ENCODE assay signal across 14 mouse cellular contexts in the genomic region with DNA sequence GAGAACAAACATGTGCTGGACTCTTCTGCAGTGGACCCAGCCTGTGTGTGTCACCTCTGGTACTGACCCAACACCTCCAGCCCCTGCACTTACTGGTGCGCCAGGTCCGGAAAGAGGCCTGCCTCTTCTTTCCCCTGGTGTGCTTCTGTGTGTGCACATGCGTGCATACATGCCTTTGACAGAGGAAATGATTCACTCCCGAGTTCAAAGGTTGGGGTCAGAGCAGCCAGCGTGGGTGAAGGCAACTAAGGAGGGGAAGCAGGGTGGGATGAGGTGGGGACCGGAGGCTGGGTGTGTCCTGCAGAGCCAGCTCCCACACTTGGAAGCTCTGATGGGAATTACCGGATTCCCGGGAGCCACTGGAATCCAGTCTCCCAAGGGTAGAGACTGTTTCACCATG. TPM values are rescaled to one million over a fixed set of nuclear protein-coding genes. Genes with fewer than 3 reads are reported as not detected.
DNase-seq lines count a peak whose midpoint lies in the region; ATAC-seq and TF ChIP-seq lines count a peak whose summit lies in the region.
"Had no signal": no experiment of that assay in that cellular context is flagged by ENCODE, and none has a peak within 500 bp of the region (broad histone marks: within the 10 kb centered on the region; RNA-seq: fewer than 3 reads in every experiment).

No protein-coding gene starts in this region.

- no peak overlapping the region for H3K9ac ChIP-seq in heart, embryonic 12.5 days
- no peak overlapping the region for H3K9ac ChIP-seq in intestine, embryonic 16.5 days (ENCODE audit: low read depth, low read length)
- H3K9ac ChIP-seq: embryonic facial prominence, embryonic 12.5 days; liver, embryonic 14.5 days; neural tube, embryonic 15.5 days had no signal

- WGBS in heart, embryonic 12.5 days: 59% methylated on average over 8 of the region's 8 CpGs
- 71% methylated on average over 8 of the region's 8 CpGs for WGBS in spleen, adult 2 months
- WGBS in intestine, embryonic 16.5 days: 59% methylated on average over 8 of the region's 8 CpGs

- H3K4me2 ChIP-seq in heart, embryonic 12.5 days: no peak overlapping the region
- H3K4me2 ChIP-seq in intestine, embryonic 16.5 days (ENCODE audit: low read depth, low read length): no peak overlapping the region
- H3K4me2 ChIP-seq: embryonic facial prominence, embryonic 12.5 days; neural tube, embryonic 15.5 days had no signal

- no peaks in the 10 kb centered on the region for H3K9me3 ChIP-seq in heart, embryonic 12.5 days (replicated peaks)
- no peaks in the 10 kb centered on the region for H3K9me3 ChIP-seq in intestine, embryonic 16.5 days (ENCODE audit: control insufficient read depth, low read length)
- H3K9me3 ChIP-seq: embryonic facial prominence, embryonic 12.5 days; midbrain, embryonic 10.5 days; neural tube, embryonic 15.5 days had no signal

- H3K4me1 ChIP-seq in heart, embryonic 12.5 days (replicated peaks): peaks cover 62% of the 10 kb centered on the region
- H3K4me1 ChIP-seq in spleen, adult 2 months (ENCODE audit: control insufficient read depth, insufficient read depth, insufficient read length): peaks cover 10% of the 10 kb centered on the region; the same call in 1 of the 2 replicates
- H3K4me1 ChIP-seq in intestine, embryonic 16.5 days (ENCODE audit: control insufficient read depth, insufficient read depth, low read length): peaks cover 22% of the 10 kb centered on the region

- H3K27ac ChIP-seq in heart, embryonic 12.5 days (ENCODE audit: poor library complexity, severe bottlenecking): no peak overlapping the region
- peak overlapping the region; percentile 36 for H3K27ac ChIP-seq in spleen, adult 2 months (ENCODE audit: insufficient read depth, low read length)
- no peak overlapping the region for H3K27ac ChIP-seq in intestine, embryonic 16.5 days (ENCODE audit: low read length)
- H3K27ac ChIP-seq: embryonic facial prominence, embryonic 12.5 days; liver, embryonic 14.5 days; midbrain, embryonic 10.5 days; neural tube, embryonic 15.5 days had no signal

- no peaks in the 10 kb centered on the region for H3K36me3 ChIP-seq in heart, embryonic 12.5 days
- no peaks in the 10 kb centered on the region for H3K36me3 ChIP-seq in spleen, adult 2 months (ENCODE audit: control insufficient read depth, insufficient read depth, low read length)
- H3K36me3 ChIP-seq in intestine, embryonic 16.5 days (ENCODE audit: control insufficient read depth, insufficient read depth, low read length): no peaks in the 10 kb centered on the region
- H3K36me3 ChIP-seq: embryonic facial prominence, embryonic 12.5 days; midbrain, embryonic 10.5 days; neural tube, embryonic 15.5 days had no signal

- no peak for ATAC-seq in heart, embryonic 12.5 days (ENCODE audit: insufficient number of reproducible peaks, low FRiP score)
- no peak for ATAC-seq in intestine, embryonic 16.5 days
- ATAC-seq: inflammation-experienced regulatory T-cells, adult 6 months had no signal

- DNase-seq in heart, adult 9 months (ENCODE audit: low spot score in 2 of 2): peak; percentile 49 to 68
- DNase-seq in spleen, adult 2 months (ENCODE audit: low read depth in 1 of 2, low spot score in 2 of 2): no peak
- DNase-seq in spleen, postnatal 14 days (ENCODE audit: low spot score in 2 of 2): no peak
- peak; percentile 36 for DNase-seq in heart, postnatal 25 days (ENCODE audit: low spot score)
- DNase-seq in yolk sac, embryonic 10.5 days (ENCODE audit: low spot score): peak; percentile 29
- DNase-seq: cerebellum, adult 11-12 months; retina, postnatal 1 day had no signal

- H3K4me3 ChIP-seq in heart, embryonic 12.5 days: no peak overlapping the region
- H3K4me3 ChIP-seq in spleen, adult 2 months (ENCODE audit: extremely low read depth, insufficient read depth, insufficient read length): no peak overlapping the region
- no peak overlapping the region for H3K4me3 ChIP-seq in intestine, embryonic 16.5 days (ENCODE audit: low read length)
- H3K4me3 ChIP-seq: embryonic facial prominence, embryonic 12.5 days; midbrain, embryonic 10.5 days; neural tube, embryonic 15.5 days had no signal

- TF ChIP-seq CTCF in spleen, adult 2 months (IDR thresholded peaks at IDR 0.05; ENCODE audit: extremely low read depth, insufficient read depth, insufficient read length, insufficient replicate concordance): no peak

- intact Hi-C loops in heart, postnatal 25 days (cut with DNase I): no loop called here

- no peak for TF ChIP-seq POLR2A in spleen, adult 2 months (IDR thresholded peaks at IDR 0.05; ENCODE audit: low read depth, low read length)

- H3K27me3 ChIP-seq in heart, embryonic 12.5 days (replicated peaks): no peaks in the 10 kb centered on the region
- no peaks in the 10 kb centered on the region for H3K27me3 ChIP-seq in spleen, adult 2 months (ENCODE audit: control insufficient read depth, insufficient read depth, low read length)
- H3K27me3 ChIP-seq in intestine, embryonic 16.5 days (replicated peaks; ENCODE audit: control insufficient read depth, insufficient read depth, low read length): no peaks in the 10 kb centered on the region
- H3K27me3 ChIP-seq: embryonic facial prominence, embryonic 12.5 days; neural tube, embryonic 15.5 days had no signal

RNA-seq across cellular contexts. Expression of gene Sept9, which starts 46.8 kb away (rescaled TPM):
- polyA plus RNA-seq in heart, embryonic 12.5 days (2016; fragmentation: Nextera tagmentation; extraction: Ambion mirVana): 102 and 103 TPM in 2 replicates
- 44.6 and 45.3 TPM in 2 replicates for polyA plus RNA-seq in spleen, adult 2 months (2012; rRNA removed)
- total RNA-seq in heart, postnatal 25 days (2021): 10 to 100 TPM; 32.2 to 35.2 TPM
- polyA plus RNA-seq in intestine, embryonic 16.5 days (2015; fragmentation: Nextera tagmentation; extraction: Ambion mirVana): 183 and 191 TPM in 2 replicates

Comparison
In these comparisons a context has a peak if more than half of its experiments do, and no peak if none do; other contexts are left out.
1. DNase-seq: peak in heart, adult 9 months (2 of 2), heart, postnatal 25 days (single experiment) and yolk sac, embryonic 10.5 days (single experiment); none in spleen, adult 2 months (0 of 2) and spleen, postnatal 14 days (0 of 2).